Mouse (Mus musculus): ENCODE data around the gene Afg1l. TPM values are rescaled to one million over a fixed set of nuclear protein-coding genes. Genes with fewer than 3 reads are reported as not detected.

The Afg1l gene
- polyA plus RNA-seq, 1 experiment from 2014 or later: 12.7 TPM

GRCm38 (mm10) chr10:42355980-42356379, 122.4 kb downstream of the Afg1l start:
- Histone ChIP-seq H3K79me2 (ENCODE audit: inconsistent target) (no peaks in the 10 kb centered on the region), H3K36me3 (ENCODE audit: inconsistent target) (no peaks in the 10 kb centered on the region)
- 81% methylated on average over 3 of the region's 3 CpGs for whole genome bisulfite sequencing (ENCODE audit: missing documents)

GRCm38 (mm10) chr10:42347986-42348385, 130.4 kb downstream of the Afg1l start:
- Histone ChIP-seq H3K36me3 (ENCODE audit: inconsistent target) (no peaks in the 10 kb centered on the region), H3K79me2 (ENCODE audit: inconsistent target) (no peaks in the 10 kb centered on the region), H3K27ac (no peak overlapping the region), H3K4me3 (ENCODE audit: inconsistent target) (no peak overlapping the region)
- 99% methylated on average over 5 of the region's 5 CpGs for WGBS (ENCODE audit: missing documents)

More at GRCm38 (mm10) chr10:42355980-42356379, 122.4 kb downstream of the Afg1l start:
- H3K27ac ChIP-seq: no peak overlapping the region
- H3K4me3 ChIP-seq (ENCODE audit: inconsistent target): no peak overlapping the region

- Histone ChIP-seq H3K79me2 (ENCODE audit: inconsistent target) (no peaks in the 10 kb centered on the region), H3K4me3 (ENCODE audit: inconsistent target) (no peak overlapping the region), H3K27ac (no peak overlapping the region), H3K36me3 (ENCODE audit: inconsistent target) (no peaks in the 10 kb centered on the region)
- 89% methylated on average over 5 of the region's 5 CpGs for WGBS (ENCODE audit: missing documents)
Measured at GRCm38 (mm10) chr10:42347127-42347526, 131.2 kb downstream of the Afg1l start.

GRCm38 (mm10) chr10:42346179-42346877, 132.0 kb downstream of the Afg1l start:
- H3K36me3 ChIP-seq (ENCODE audit: inconsistent target): no peaks in the 10 kb centered on the region
- no peak overlapping the region for H3K4me3 ChIP-seq (ENCODE audit: inconsistent target)
- no peak overlapping the region for H3K27ac ChIP-seq
- whole genome bisulfite sequencing (ENCODE audit: missing documents): 95% methylated on average over 12 of the region's 12 CpGs
- no peaks in the 10 kb centered on the region for H3K79me2 ChIP-seq (ENCODE audit: inconsistent target)

GRCm38 (mm10) chr10:42342714-42343113, 135.7 kb downstream of the Afg1l start:
- no peaks in the 10 kb centered on the region for H3K79me2 ChIP-seq (ENCODE audit: inconsistent target)
- no peak overlapping the region for H3K27ac ChIP-seq
- 95% methylated on average over 5 of the region's 5 CpGs for WGBS (ENCODE audit: missing documents)
- no peak overlapping the region for H3K4me3 ChIP-seq (ENCODE audit: inconsistent target)
- peaks cover 6% of the 10 kb centered on the region; the same call in 1 of the 2 replicates for H3K36me3 ChIP-seq (ENCODE audit: inconsistent target)

GRCm38 (mm10) chr10:42341815-42342457, 136.4 kb downstream of the Afg1l start:
- Histone ChIP-seq H3K27ac (no peak overlapping the region), H3K79me2 (ENCODE audit: inconsistent target) (no peaks in the 10 kb centered on the region), H3K36me3 (ENCODE audit: inconsistent target) (peaks cover 6% of the 10 kb centered on the region; the same call in 1 of the 2 replicates), H3K4me3 (ENCODE audit: inconsistent target) (no peak overlapping the region)
- 98% methylated on average over 9 of the region's 11 CpGs for WGBS (ENCODE audit: missing documents)

GRCm38 (mm10) chr10:42340426-42340793, 138.0 kb downstream of the Afg1l start:
- Histone ChIP-seq H3K4me3 (ENCODE audit: inconsistent target) (no peak overlapping the region), H3K27ac (no peak overlapping the region)
- 95% methylated on average over 6 of the region's 6 CpGs for WGBS (ENCODE audit: missing documents)

GRCm38 (mm10) chr10:42339773-42340425, 138.5 kb downstream of the Afg1l start:
- Histone ChIP-seq H3K4me3 (ENCODE audit: inconsistent target) (no peak overlapping the region), H3K79me2 (ENCODE audit: inconsistent target) (no peaks in the 10 kb centered on the region), H3K36me3 (ENCODE audit: inconsistent target) (peaks cover 6% of the 10 kb centered on the region; the same call in 1 of the 2 replicates), H3K27ac (no peak overlapping the region)
- WGBS (ENCODE audit: missing documents): 95% methylated on average over 8 of the region's 8 CpGs

More at GRCm38 (mm10) chr10:42340426-42340793, 138.0 kb downstream of the Afg1l start:
- Histone ChIP-seq H3K79me2 (ENCODE audit: inconsistent target) (no peaks in the 10 kb centered on the region), H3K36me3 (ENCODE audit: inconsistent target) (peaks cover 6% of the 10 kb centered on the region; the same call in 1 of the 2 replicates)

GRCm38 (mm10) chr10:42338456-42338855, 139.9 kb downstream of the Afg1l start:
- no peak overlapping the region for H3K27ac ChIP-seq
- WGBS (ENCODE audit: missing documents): 97% methylated on average over 9 of the region's 9 CpGs
- H3K79me2 ChIP-seq (ENCODE audit: inconsistent target): no peaks in the 10 kb centered on the region
- H3K4me3 ChIP-seq (ENCODE audit: inconsistent target): no peak overlapping the region
- peaks cover 6% of the 10 kb centered on the region; the same call in 1 of the 2 replicates for H3K36me3 ChIP-seq (ENCODE audit: inconsistent target)

GRCm38 (mm10) chr10:42327576-42327975, 150.8 kb downstream of the Afg1l start:
- H3K79me2 ChIP-seq (ENCODE audit: inconsistent target): no peaks in the 10 kb centered on the region
- H3K27ac ChIP-seq: no peak overlapping the region
- 94% methylated on average over 8 of the region's 8 CpGs for WGBS (ENCODE audit: missing documents)

GRCm38 (mm10) chr10:42325305-42325704, 153.1 kb downstream of the Afg1l start:
- 100% methylated on average over 10 of the region's 10 CpGs for WGBS (ENCODE audit: missing documents)
- Histone ChIP-seq H3K79me2 (ENCODE audit: inconsistent target) (no peaks in the 10 kb centered on the region), H3K4me3 (ENCODE audit: inconsistent target) (no peak overlapping the region), H3K36me3 (ENCODE audit: inconsistent target) (no peaks in the 10 kb centered on the region), H3K27ac (no peak overlapping the region)

More at GRCm38 (mm10) chr10:42327576-42327975, 150.8 kb downstream of the Afg1l start:
- no peak overlapping the region for H3K4me3 ChIP-seq (ENCODE audit: inconsistent target)
- H3K36me3 ChIP-seq (ENCODE audit: inconsistent target): no peaks in the 10 kb centered on the region

GRCm38 (mm10) chr10:42323978-42324377, 154.4 kb downstream of the Afg1l start:
- no peak overlapping the region for H3K4me3 ChIP-seq (ENCODE audit: inconsistent target)
- H3K79me2 ChIP-seq (ENCODE audit: inconsistent target): no peaks in the 10 kb centered on the region
- H3K36me3 ChIP-seq (ENCODE audit: inconsistent target): no peaks in the 10 kb centered on the region
- H3K27ac ChIP-seq: no peak overlapping the region

- Histone ChIP-seq H3K4me3 (ENCODE audit: inconsistent target) (no peak overlapping the region), H3K27ac (no peak overlapping the region), H3K79me2 (ENCODE audit: inconsistent target) (no peaks in the 10 kb centered on the region), H3K36me3 (ENCODE audit: inconsistent target) (0 out of 2 replicates have a peak, but pooled peaks cover 6% of the 10 kb centered on the region)
- WGBS (ENCODE audit: missing documents): 63% methylated on average over 22 of the region's 22 CpGs
Measured at GRCm38 (mm10) chr10:42313222-42313786, 165.1 kb downstream of the Afg1l start.

- H3K36me3 ChIP-seq (ENCODE audit: inconsistent target): 0 out of 2 replicates have a peak, but pooled peaks cover 6% of the 10 kb centered on the region
- no peak overlapping the region for H3K27ac ChIP-seq
- H3K4me3 ChIP-seq (ENCODE audit: inconsistent target): no peak overlapping the region
- no peaks in the 10 kb centered on the region for H3K79me2 ChIP-seq (ENCODE audit: inconsistent target)
- 60% methylated on average over 1 of the region's 1 CpGs for WGBS (ENCODE audit: missing documents)
Measured at GRCm38 (mm10) chr10:42312557-42312956, 165.8 kb downstream of the Afg1l start.

- H3K36me3 ChIP-seq (ENCODE audit: inconsistent target): no peaks in the 10 kb centered on the region
- H3K27ac ChIP-seq: no peak overlapping the region
- no peaks in the 10 kb centered on the region for H3K79me2 ChIP-seq (ENCODE audit: inconsistent target)
- H3K4me3 ChIP-seq (ENCODE audit: inconsistent target): no peak overlapping the region
- 70% methylated on average over 6 of the region's 8 CpGs for WGBS (ENCODE audit: missing documents)
Measured at GRCm38 (mm10) chr10:42308687-42308987, 169.7 kb downstream of the Afg1l start.
